7 mouse cellular contexts compared by ENCODE assay signal in genomic region chr16:36827611-36828053, GRCm38 (mm10). TPM values are rescaled to one million over a fixed set of nuclear protein-coding genes. Genes with fewer than 3 reads are reported as not detected.
DNase-seq lines count a peak whose midpoint lies in the region; ATAC-seq and TF ChIP-seq lines count a peak whose summit lies in the region.

No protein-coding gene starts in this region.

- peak overlapping the region; percentile 87 for H3K4me2 ChIP-seq in limb, embryonic 15.5 days
- H3K4me2 ChIP-seq in stomach, embryonic 16.5 days (ENCODE audit: low read depth, low read length), result peak overlapping the region; percentile 80

- H3K4me3 ChIP-seq in spleen, adult 2 months (ENCODE audit: extremely low read depth, insufficient read depth, insufficient read length), result peak overlapping the region; percentile 88
- peak overlapping the region; percentile 64 for H3K4me3 ChIP-seq in limb, embryonic 15.5 days
- H3K4me3 ChIP-seq in stomach, embryonic 16.5 days (replicated peaks; ENCODE audit: low read length), result peak overlapping the region; percentile 84

- H3K9ac ChIP-seq in limb, embryonic 15.5 days, result peak overlapping the region; percentile 83; the same call in 1 of the 2 replicates
- peak overlapping the region; percentile 72 for H3K9ac ChIP-seq in stomach, embryonic 16.5 days (ENCODE audit: low read length)

- H3K27me3 ChIP-seq in spleen, adult 2 months (ENCODE audit: control insufficient read depth, insufficient read depth, low read length), result no peaks in the 10 kb centered on the region
- H3K27me3 ChIP-seq in limb, embryonic 15.5 days, result peaks cover 3% of the 10 kb centered on the region; the same call in 1 of the 2 replicates
- H3K27me3 ChIP-seq in stomach, embryonic 16.5 days (ENCODE audit: control insufficient read depth, insufficient read depth, low read length), result no peaks in the 10 kb centered on the region

- no peak for TF ChIP-seq POLR2A in spleen, adult 2 months (IDR thresholded peaks at IDR 0.05; ENCODE audit: low read depth, low read length)

- no peaks in the 10 kb centered on the region for H3K36me3 ChIP-seq in spleen, adult 2 months (ENCODE audit: control insufficient read depth, insufficient read depth, low read length)
- H3K36me3 ChIP-seq in limb, embryonic 15.5 days, result no peaks in the 10 kb centered on the region
- no peaks in the 10 kb centered on the region for H3K36me3 ChIP-seq in stomach, embryonic 16.5 days (ENCODE audit: control insufficient read depth, insufficient read depth, low read length)

- H3K27ac ChIP-seq in spleen, adult 2 months (ENCODE audit: insufficient read depth, low read length), result no peak overlapping the region
- H3K27ac ChIP-seq in limb, embryonic 15.5 days, result no peak overlapping the region
- no peak overlapping the region; the same call in 1 of the 2 replicates for H3K27ac ChIP-seq in stomach, embryonic 16.5 days (ENCODE audit: low read length)

- WGBS in spleen, adult 2 months, result 8% methylated on average over 11 of the region's 11 CpGs
- WGBS in limb, embryonic 15.5 days, result 4% methylated on average over 11 of the region's 11 CpGs
- 8% methylated on average over 11 of the region's 11 CpGs for WGBS in stomach, embryonic 16.5 days

- peak; percentile 81 for ATAC-seq in erythroblast, adult 5-6 weeks (replicated peaks; ENCODE audit: low FRiP score, poor library complexity, severe bottlenecking)
- no peak for ATAC-seq in limb, embryonic 15.5 days (ENCODE audit: insufficient number of reproducible peaks, low FRiP score, low TSS enrichment, low read depth)
- no peak; the same call in 1 of the 2 replicates for ATAC-seq in stomach, embryonic 16.5 days (ENCODE audit: insufficient read depth, low FRiP score)

- peak in 1 of 2 experiments; percentile 8 for DNase-seq in spleen, adult 2 months (ENCODE audit: low read depth in 1 of 2, low spot score in 2 of 2)
- DNase-seq in spleen, adult 18-20 months, result no peak
- DNase-seq in adrenal gland, postnatal 25 days, result no peak
- DNase-seq in cerebellum, postnatal 25 days, result no peak

- no peaks in the 10 kb centered on the region for H3K9me3 ChIP-seq in limb, embryonic 15.5 days
- H3K9me3 ChIP-seq in stomach, embryonic 16.5 days (replicated peaks; ENCODE audit: control insufficient read depth, low read length), result no peaks in the 10 kb centered on the region

- H3K4me1 ChIP-seq in spleen, adult 2 months (ENCODE audit: control insufficient read depth, insufficient read depth, insufficient read length), result peaks cover 6% of the 10 kb centered on the region; the same call in 1 of the 2 replicates
- H3K4me1 ChIP-seq in limb, embryonic 15.5 days, result peaks cover 10% of the 10 kb centered on the region
- peaks cover 10% of the 10 kb centered on the region for H3K4me1 ChIP-seq in stomach, embryonic 16.5 days (ENCODE audit: control insufficient read depth, insufficient read depth, low read length)

- no peak for TF ChIP-seq CTCF in spleen, adult 2 months (IDR thresholded peaks at IDR 0.05; ENCODE audit: extremely low read depth, insufficient read depth, insufficient read length, insufficient replicate concordance)

RNA-seq across cellular contexts. Expression of gene Iqcb1, which starts 0.6 kb away (rescaled TPM):
- polyA plus RNA-seq in spleen, adult 2 months (2012; rRNA removed), result 1.1 and 1.3 TPM in 2 replicates
- 1.7 TPM in 1 of 2 replicates, not detected in the other for total RNA-seq in erythroblast, adult 5-6 weeks (2015; ENCODE audit: low replicate concordance)
- 1.7 and 3.9 TPM in 2 replicates for total RNA-seq in erythroblast, adult 5-6 weeks (2017; ENCODE audit: low replicate concordance)
- polyA plus RNA-seq in limb, embryonic 15.5 days (2015; fragmentation: Nextera tagmentation; extraction: Ambion mirVana), result 32.6 and 36.1 TPM in 2 replicates
- polyA plus RNA-seq in stomach, embryonic 16.5 days (2015; fragmentation: Nextera tagmentation; extraction: Ambion mirVana), result 24.6 and 24.8 TPM in 2 replicates
- 18.6 and 19.5 TPM in 2 replicates for total RNA-seq in adrenal gland, postnatal 25 days (2021)

RNA-seq across cellular contexts. Expression of gene Slc15a2, which starts 42.9 kb away (rescaled TPM):
- polyA plus RNA-seq in spleen, adult 2 months (2012; rRNA removed), result 1.2 and 2.1 TPM in 2 replicates
- total RNA-seq in erythroblast, adult 5-6 weeks (2015; ENCODE audit: low replicate concordance), result 112 and 136 TPM in 2 replicates
- 195 and 265 TPM in 2 replicates for total RNA-seq in erythroblast, adult 5-6 weeks (2017; ENCODE audit: low replicate concordance)
- polyA plus RNA-seq in limb, embryonic 15.5 days (2015; fragmentation: Nextera tagmentation; extraction: Ambion mirVana), result 3.4 and 4.9 TPM in 2 replicates
- 4.0 and 4.7 TPM in 2 replicates for polyA plus RNA-seq in stomach, embryonic 16.5 days (2015; fragmentation: Nextera tagmentation; extraction: Ambion mirVana)
- total RNA-seq in adrenal gland, postnatal 25 days (2021), result 1.1 and 1.7 TPM in 2 replicates

RNA-seq across cellular contexts. Expression of gene Eaf2, which starts 47.2 kb away (rescaled TPM):
- 1.9 and 2.1 TPM in 2 replicates for polyA plus RNA-seq in spleen, adult 2 months (2012; rRNA removed)
- not detected in 2 replicates for total RNA-seq in erythroblast, adult 5-6 weeks (2015; ENCODE audit: low replicate concordance)
- total RNA-seq in erythroblast, adult 5-6 weeks (2017; ENCODE audit: low replicate concordance), result 1.4 TPM in 1 of 2 replicates, not detected in the other
- 9.8 and 10.7 TPM in 2 replicates for polyA plus RNA-seq in limb, embryonic 15.5 days (2015; fragmentation: Nextera tagmentation; extraction: Ambion mirVana)
- 4.7 and 6.2 TPM in 2 replicates for polyA plus RNA-seq in stomach, embryonic 16.5 days (2015; fragmentation: Nextera tagmentation; extraction: Ambion mirVana)
- 1.4 and 1.6 TPM in 2 replicates for total RNA-seq in adrenal gland, postnatal 25 days (2021)

RNA-seq across cellular contexts. Expression of gene Golgb1, which starts 47.3 kb away (rescaled TPM):
- polyA plus RNA-seq in spleen, adult 2 months (2012; rRNA removed), result 21.8 and 31.8 TPM in 2 replicates
- 17.6 and 30.0 TPM in 2 replicates for total RNA-seq in erythroblast, adult 5-6 weeks (2015; ENCODE audit: low replicate concordance)
- 36.8 and 42.0 TPM in 2 replicates for total RNA-seq in erythroblast, adult 5-6 weeks (2017; ENCODE audit: low replicate concordance)
- 116 and 127 TPM in 2 replicates for polyA plus RNA-seq in limb, embryonic 15.5 days (2015; fragmentation: Nextera tagmentation; extraction: Ambion mirVana)
- polyA plus RNA-seq in stomach, embryonic 16.5 days (2015; fragmentation: Nextera tagmentation; extraction: Ambion mirVana), result 97.0 and 106 TPM in 2 replicates
- 60.8 and 97.3 TPM in 2 replicates for total RNA-seq in adrenal gland, postnatal 25 days (2021)

Comparison
In these comparisons a context has a peak if more than half of its experiments do, and no peak if none do; other contexts are left out.
1. RNA of gene Iqcb1, which starts 0.6 kb away (polyA plus RNA-seq): 32.6 to 36.1 TPM in limb, embryonic 15.5 days and 24.6 to 24.8 TPM in stomach, embryonic 16.5 days; 1.1 to 1.3 TPM in spleen, adult 2 months; every median in the first group is over 10 times any median in the second.
2. Peak in every context shown above with its lines, with median percentiles within 50 percentile points of each other: H3K4me3 ChIP-seq.